Mouse (Mus musculus) subcutaneous adipose tissue, adult 2 months (tissue): ENCODE data around the gene Arhgef15. TPM values are rescaled to one million over a fixed set of nuclear protein-coding genes. Genes with fewer than 3 reads are reported as not detected.

Experiments
- polyA plus RNA-seq: library from polyadenylated mRNA; depleted of rRNA; stranded (reverse); fragments of >200 nt; gene quantifications from 2 replicates; pipeline ENCODE4 v1.2.3, GENCODE M21; 2012; ENCODE audit warnings: low replicate concordance; rRNA removed

Gene Arhgef15
- 51.6 and 87.1 TPM in 2 replicates for polyA plus RNA-seq

DNA sequence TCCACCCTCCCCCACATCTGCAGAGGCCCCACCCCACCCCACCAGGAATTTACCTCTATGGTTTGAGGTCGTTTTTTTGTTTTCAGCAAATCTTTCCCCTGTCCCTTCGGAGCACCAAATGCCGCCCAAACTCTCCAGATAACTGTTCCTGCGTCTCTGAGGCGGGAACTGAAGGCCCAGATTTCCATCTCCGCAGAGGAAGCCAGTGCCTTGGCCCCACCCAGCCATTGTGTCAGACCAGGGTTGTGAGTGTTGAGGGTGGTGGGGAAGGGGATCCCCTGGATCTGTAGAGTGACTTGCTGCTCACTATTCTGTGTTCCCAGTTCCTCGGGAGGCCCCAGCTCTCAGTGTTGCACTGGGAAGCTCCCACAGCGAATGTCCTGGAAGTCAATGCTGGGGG, at the start of gene Arhgef15:
TSS of gene Arhgef15 (minus strand) at position 173 of the 400 bp plus-strand sequence.

DNA sequence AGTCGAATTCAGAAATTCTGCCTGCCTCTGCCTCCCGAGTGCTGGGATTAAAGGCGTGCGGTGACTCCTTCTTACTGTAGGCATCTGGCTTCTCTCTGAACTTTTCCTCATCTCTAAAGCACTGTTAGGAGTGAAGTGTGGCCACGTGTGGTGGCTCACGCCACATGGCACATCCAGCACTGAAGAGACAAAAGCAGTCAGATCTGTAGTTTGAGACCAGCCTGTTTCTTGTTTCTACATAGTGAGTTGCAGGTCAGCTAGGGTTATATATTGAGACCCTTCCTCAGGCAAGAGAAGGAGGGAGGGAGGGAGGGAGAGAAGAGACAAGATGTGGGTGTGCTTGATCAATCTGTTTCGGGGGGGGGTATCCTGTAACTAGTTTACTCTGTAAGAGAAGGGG, 17.8 kb upstream of the Arhgef15 start, which contains the start of gene Rangrf:
TSS of gene Rangrf (minus strand) at position 101 of the 400 bp plus-strand sequence.

DNA sequence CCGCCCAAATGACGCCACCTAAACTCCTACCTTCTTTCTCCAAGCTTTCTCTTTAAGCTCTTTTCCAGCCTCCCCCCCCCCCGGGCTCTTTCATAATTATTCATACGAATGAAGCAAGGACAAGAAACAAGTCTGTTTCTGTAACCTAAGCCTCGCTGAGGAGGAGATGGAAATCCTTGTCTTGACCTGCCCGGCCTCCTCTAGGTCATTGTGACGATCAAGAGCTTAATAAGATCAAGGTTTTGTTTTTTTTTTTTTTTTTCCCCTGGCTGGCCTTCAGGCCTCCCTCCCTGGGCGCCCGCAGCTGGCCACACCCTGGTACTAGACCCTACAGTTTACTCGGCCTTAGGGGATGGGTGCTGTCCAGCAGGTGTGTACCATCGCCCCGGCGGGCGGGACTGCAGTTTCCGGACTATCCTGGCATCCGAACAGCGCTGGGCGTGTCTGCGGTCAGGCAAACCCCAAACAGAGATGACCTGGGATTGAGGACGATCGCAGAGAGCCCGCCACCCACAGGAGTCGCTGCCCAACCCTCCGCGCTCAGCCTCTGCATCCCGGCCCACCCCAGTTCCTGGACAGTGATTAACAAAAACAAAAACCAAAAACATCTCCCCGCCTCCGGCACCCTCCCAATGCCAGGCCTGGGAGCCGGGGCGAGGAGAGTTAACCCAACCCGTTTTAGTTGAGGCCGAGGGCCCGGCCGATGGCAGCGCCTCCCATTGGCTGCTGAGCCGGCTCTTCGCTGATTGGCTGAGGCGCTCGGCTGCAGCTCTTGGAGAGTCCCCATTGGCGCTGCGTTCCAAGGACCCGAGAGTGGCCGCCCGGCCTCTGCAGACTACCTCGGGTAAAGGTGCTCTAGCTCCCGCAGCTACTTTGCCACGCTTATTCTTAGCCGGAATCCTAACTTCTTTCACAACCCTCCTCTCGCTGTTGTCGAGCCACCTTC, 10.3 kb upstream of the Arhgef15 start, which contains the start of gene Slc25a35:
TSS of gene Slc25a35 (plus strand) at position 795 of the 946 bp plus-strand sequence.

DNA sequence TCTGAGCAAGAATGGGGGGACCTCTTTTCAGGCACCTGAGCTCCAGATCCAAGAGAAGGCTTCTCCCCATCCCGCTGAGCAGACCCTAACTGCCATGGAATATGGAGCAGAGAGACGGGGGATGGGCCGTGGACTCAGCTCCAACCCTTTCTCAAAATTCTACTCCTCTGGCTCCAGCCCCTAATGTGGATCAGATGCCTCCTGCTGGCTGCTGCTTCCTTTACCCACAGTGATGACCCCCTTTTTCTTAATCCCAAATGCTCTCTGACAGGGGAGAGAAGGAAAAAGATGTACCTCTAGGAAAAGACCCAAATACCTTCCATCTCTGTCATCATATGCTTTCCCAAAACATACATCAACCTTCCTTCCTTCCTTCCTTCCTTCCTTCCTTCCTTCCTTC, 30.3 kb downstream of the Arhgef15 start, which contains the start of gene Odf4:
TSS of gene Odf4 (minus strand) at position 101 of the 400 bp plus-strand sequence.

DNA sequence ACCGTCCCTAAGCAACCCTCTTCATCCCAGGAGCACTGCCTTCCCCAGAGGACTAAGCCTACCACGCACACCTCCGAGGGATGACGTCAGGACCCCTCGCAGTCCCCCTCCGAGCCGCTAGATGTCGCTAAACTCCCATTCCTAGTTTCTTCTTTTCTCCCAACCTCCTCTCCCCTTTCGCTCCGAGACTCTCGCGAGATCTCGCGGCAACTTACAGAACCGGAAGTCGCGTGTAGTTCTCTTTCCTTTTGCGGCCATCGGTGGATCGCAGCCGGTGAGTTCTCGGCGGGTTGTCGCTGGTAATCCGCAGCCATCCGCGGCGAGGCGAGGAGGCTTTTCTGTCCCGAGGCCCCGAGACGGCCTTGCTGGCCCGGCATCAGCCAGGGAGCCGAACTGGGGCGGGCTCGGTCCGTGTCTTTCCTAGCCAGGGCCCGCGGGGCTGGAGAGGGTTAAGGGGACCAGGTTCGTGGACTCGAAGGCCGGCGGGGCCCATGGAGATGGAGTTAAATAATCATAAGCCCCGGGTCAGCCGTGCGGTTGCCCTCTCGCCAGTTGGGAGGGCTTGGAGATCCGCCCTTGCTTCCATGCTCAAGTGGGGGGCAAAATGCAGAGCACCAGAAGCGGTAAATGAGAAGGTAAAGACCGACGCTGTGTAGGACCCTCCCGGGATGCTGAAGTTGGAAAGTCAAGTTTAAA, 55.8 kb downstream of the Arhgef15 start, which contains the start of gene Rpl26:
TSS of gene Rpl26 (plus strand) at position 233 of the 696 bp plus-strand sequence.

Other genes with a start within 250 kb of the Arhgef15 start
- gene Ndel1, start 85.6 kb downstream of the Arhgef15 start, polyA plus RNA-seq, result 72.8 and 73.3 TPM in 2 replicates
- not detected in 2 replicates for gene Rnf222, start 68.9 kb downstream of the Arhgef15 start, polyA plus RNA-seq
- gene Rpl26, start 55.9 kb downstream of the Arhgef15 start, polyA plus RNA-seq, result 1,054 and 2,025 TPM in 2 replicates
- 0.24 and 0.30 TPM in 2 replicates for gene Odf4, start 30.4 kb downstream of the Arhgef15 start, polyA plus RNA-seq
- gene Slc25a35, start 10.7 kb upstream of the Arhgef15 start, polyA plus RNA-seq, result 56.5 and 113 TPM in 2 replicates
- 21.1 and 40.6 TPM in 2 replicates for gene Rangrf, start 17.7 kb upstream of the Arhgef15 start, polyA plus RNA-seq
- gene Pfas, start 51.0 kb upstream of the Arhgef15 start, polyA plus RNA-seq, result 10.0 and 25.2 TPM in 2 replicates
- 28.6 and 48.0 TPM in 2 replicates for gene Ctc1, start 58.4 kb upstream of the Arhgef15 start, polyA plus RNA-seq
- 4.3 and 22.5 TPM in 2 replicates for gene Aurkb, start 88.2 kb upstream of the Arhgef15 start, polyA plus RNA-seq
- gene Borcs6, start 102.2 kb upstream of the Arhgef15 start, polyA plus RNA-seq, result 16.4 and 22.0 TPM in 2 replicates
- gene Tmem107, start 113.3 kb upstream of the Arhgef15 start, polyA plus RNA-seq, result 15.9 and 42.3 TPM in 2 replicates
- 99.7 and 132 TPM in 2 replicates for gene Vamp2, start 131.0 kb upstream of the Arhgef15 start, polyA plus RNA-seq
- 20.2 and 56.0 TPM in 2 replicates for gene Per1, start 137.7 kb upstream of the Arhgef15 start, polyA plus RNA-seq
- gene Hes7, start 162.9 kb upstream of the Arhgef15 start, polyA plus RNA-seq, result 0.14 and 0.26 TPM in 2 replicates
- gene 9130213A22Rik, start 165.1 kb upstream of the Arhgef15 start, polyA plus RNA-seq, result 0.90 and 2.0 TPM in 2 replicates
- 0.44 and 1.8 TPM in 2 replicates for gene Aloxe3, start 168.4 kb upstream of the Arhgef15 start, polyA plus RNA-seq
- gene Alox12b, start 199.5 kb upstream of the Arhgef15 start, polyA plus RNA-seq, result 0.06 TPM in 1 of 2 replicates, not detected in the other
- gene Alox8, start 240.4 kb upstream of the Arhgef15 start, polyA plus RNA-seq, result not detected in 2 replicates